Mouse (Mus musculus) midbrain, embryonic 11.5 days (tissue): ENCODE measurements around the gene Nt5c3b. TPM values are rescaled to one million over a fixed set of nuclear protein-coding genes. Genes with fewer than 3 reads are reported as not detected.

Source experiments
- ATAC-seq: fragments of 200-750 bp; cut with Nextera tagmentation; 2 replicates; pipeline ENCODE4 v1.8.0; 2017; ENCODE audit warnings: moderate TSS enrichment, moderate library complexity; ENCODE audit not compliant: low FRiP score
- DNase-seq: peaks from one replicate; pipeline ENCODE4 v3.0.0; 2015; ENCODE audit warnings: low spot score; ENCODE audit errors: missing footprints
- H3K27ac ChIP-seq: fragments of 300-500 bp; sonication (generic); 2 replicates; pipeline ENCODE4 v1.5.1; 2014; ENCODE audit warnings: low read depth, low read length
- H3K27me3 ChIP-seq: fragments of 300-500 bp; sonication (generic); 2 replicates; pipeline ENCODE4 v1.6.1; 2014; ENCODE audit warnings: mild to moderate bottlenecking, low read length, moderate library complexity, mixed read lengths; ENCODE audit not compliant: control insufficient read depth, insufficient read depth
- H3K36me3 ChIP-seq: fragments of 300-500 bp; sonication (generic); 2 replicates; pipeline ENCODE4 v1.6.1; 2014; ENCODE audit warnings: mild to moderate bottlenecking, low read length, moderate library complexity, mixed read lengths; ENCODE audit not compliant: control insufficient read depth, insufficient read depth
- H3K4me1 ChIP-seq: fragments of 300-500 bp; sonication (generic); 2 replicates; pipeline ENCODE4 v1.6.1; 2014; ENCODE audit warnings: low read length; ENCODE audit not compliant: control insufficient read depth, insufficient read depth
- H3K4me2 ChIP-seq: fragments of 300-500 bp; sonication (generic); 2 replicates; pipeline ENCODE4 v1.6.1; 2014; ENCODE audit warnings: mild to moderate bottlenecking, moderate library complexity
- H3K4me3 ChIP-seq: fragments of 300-500 bp; sonication (generic); 2 replicates; pipeline ENCODE4 v1.5.1; 2014; ENCODE audit warnings: low read depth, low read length
- H3K9ac ChIP-seq: fragments of 300-500 bp; sonication (generic); 2 replicates; pipeline ENCODE4 v1.6.1; 2014; ENCODE audit warnings: low read length
- H3K9me3 ChIP-seq: fragments of 300-500 bp; sonication (generic); 2 replicates; pipeline ENCODE4 v1.6.1; 2016; ENCODE audit warnings: low read length; ENCODE audit not compliant: control insufficient read depth
- WGBS: fragments of 180-500 bp; shearing (Covaris S2); extraction: QIAGEN DNeasy Blood & Tissue Kit; methylation state at CpG from one replicate; pipeline ENCODE4 v1.1.7; 2014; 5-methylcytosine and 5-hydroxymethylcytosine counted together
- polyA plus RNA-seq: library from polyadenylated mRNA; unstranded; fragments of >200 nt; fragmentation: Nextera tagmentation; extraction: Ambion mirVana; gene quantifications from 2 replicates; pipeline ENCODE4 v1.2.1, GENCODE M21; 2014

Nt5c3b gene
- polyA plus RNA-seq = 88.9 and 91.6 TPM in 2 replicates

DNA sequence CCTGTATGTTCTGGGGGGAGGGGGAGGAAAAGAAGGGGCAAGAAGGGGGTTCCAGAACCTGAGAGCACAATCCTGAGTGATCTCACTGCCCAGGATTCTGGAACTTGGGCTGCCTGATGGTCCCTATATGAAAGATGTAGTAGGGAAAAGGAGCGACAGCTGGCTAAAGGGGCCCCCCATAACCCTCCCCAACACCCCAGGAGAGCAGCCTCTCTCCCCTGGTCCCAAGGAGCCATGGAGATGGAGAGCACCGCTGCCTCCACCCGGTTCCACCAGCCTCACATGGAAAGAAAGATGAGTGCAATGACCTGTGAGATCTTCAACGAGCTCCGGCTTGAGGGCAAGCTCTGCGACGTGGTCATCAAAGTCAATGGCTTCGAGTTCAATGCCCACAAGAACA, at the start of gene Nt5c3b, which contains the start of gene Klhl10:
TSS of gene Nt5c3b (minus strand) at position 12 of the 400 bp plus-strand sequence.
TSS of gene Klhl10 (plus strand) at position 121 of the 400 bp plus-strand sequence.
- H3K4me1 ChIP-seq = peaks cover 7% of the 10 kb centered on the region
- no peaks in the 10 kb centered on the region for H3K9me3 ChIP-seq
- peak within 1 kb of the TSS; percentile 64 for H3K4me2 ChIP-seq
- peak; percentile 79 for DNase-seq
- H3K36me3 ChIP-seq = 0 out of 2 replicates have a peak, but pooled peaks cover 2% of the 10 kb centered on the region
- 86% methylated on average over 8 of the region's 8 CpGs for WGBS
- peak within 1 kb of the TSS; percentile 83 for H3K9ac ChIP-seq
- H3K27ac ChIP-seq = no peak within 1 kb of the TSS; the same call in 1 of the 2 replicates
- no peak for ATAC-seq
- peak within 1 kb of the TSS; percentile 57 for H3K4me3 ChIP-seq
- H3K27me3 ChIP-seq = no peaks in the 10 kb centered on the region

DNA sequence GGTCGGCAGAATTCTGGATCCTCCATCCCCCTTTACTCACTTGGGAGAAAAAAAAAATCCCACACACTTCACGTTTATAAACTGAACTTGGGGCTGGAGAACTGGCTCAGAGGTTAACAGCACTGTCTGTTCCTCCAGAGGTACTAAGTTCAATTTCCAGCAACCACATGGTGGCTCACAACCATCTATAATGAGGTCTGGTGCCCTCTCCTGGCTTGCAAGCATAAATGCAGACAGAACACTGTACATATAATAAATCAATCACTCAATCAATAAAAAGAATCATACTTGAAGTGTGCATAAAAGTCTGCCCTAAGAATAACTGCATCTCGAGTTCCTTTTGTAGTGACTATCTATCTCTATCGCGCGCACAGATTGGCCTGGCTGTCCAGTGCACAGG, 49.3 kb upstream of the Nt5c3b start:
- no peaks in the 10 kb centered on the region for H3K27me3 ChIP-seq
- WGBS = 89% methylated on average over 6 of the region's 6 CpGs
- ATAC-seq (no peak), DNase-seq (no peak)
- no peaks in the 10 kb centered on the region for H3K9me3 ChIP-seq
- H3K4me2 ChIP-seq = no peak overlapping the region
- H3K27ac ChIP-seq = no peak overlapping the region
- peaks cover 46% of the 10 kb centered on the region for H3K36me3 ChIP-seq
- no peak overlapping the region for H3K9ac ChIP-seq
- H3K4me1 ChIP-seq = no peaks in the 10 kb centered on the region
- H3K4me3 ChIP-seq = no peak overlapping the region

DNA sequence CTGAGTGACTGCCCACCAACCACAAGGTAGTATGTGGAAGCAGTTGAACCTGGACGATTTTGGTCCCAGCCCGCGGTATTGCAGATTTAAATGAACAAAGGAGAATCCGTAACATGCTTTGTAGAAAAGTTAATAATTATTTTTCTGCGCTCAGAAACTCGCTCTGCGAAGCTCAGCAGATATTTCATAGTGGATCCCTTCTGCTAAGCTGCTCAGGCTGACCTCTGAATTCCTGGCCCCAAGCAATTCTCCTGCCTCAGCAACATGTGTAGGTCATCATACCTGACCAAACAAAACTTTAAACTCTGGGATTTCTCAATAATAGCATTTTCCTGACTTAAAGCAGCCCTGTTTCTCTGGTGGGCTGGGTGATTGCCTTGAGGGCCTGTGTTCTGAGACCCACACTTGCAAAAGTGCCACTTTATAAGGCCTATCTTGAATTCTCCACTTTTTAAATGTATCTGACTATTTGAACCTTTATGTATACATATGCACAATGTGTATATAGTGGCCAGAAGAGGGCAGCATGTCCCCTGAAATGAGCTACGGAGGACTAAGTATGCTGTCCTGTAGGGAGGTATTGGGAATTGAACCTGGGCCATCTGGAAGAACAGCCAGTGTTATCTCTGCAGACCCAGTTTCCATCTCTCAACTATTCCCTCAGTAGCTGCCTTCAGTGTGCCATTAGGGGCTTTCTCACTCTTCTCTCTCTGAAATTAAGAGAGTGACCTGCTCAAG, 44.4 kb upstream of the Nt5c3b start:
- H3K27me3 ChIP-seq = no peaks in the 10 kb centered on the region
- no peaks in the 10 kb centered on the region for H3K4me1 ChIP-seq
- no peak overlapping the region for H3K4me2 ChIP-seq
- H3K9me3 ChIP-seq = no peaks in the 10 kb centered on the region
- H3K9ac ChIP-seq = no peak overlapping the region
- DNase-seq (peak; percentile 88), ATAC-seq (no peak)
- no peak overlapping the region for H3K4me3 ChIP-seq
- 90% methylated on average over 8 of the region's 8 CpGs for WGBS
- no peak overlapping the region for H3K27ac ChIP-seq
- peaks cover 32% of the 10 kb centered on the region for H3K36me3 ChIP-seq

DNA sequence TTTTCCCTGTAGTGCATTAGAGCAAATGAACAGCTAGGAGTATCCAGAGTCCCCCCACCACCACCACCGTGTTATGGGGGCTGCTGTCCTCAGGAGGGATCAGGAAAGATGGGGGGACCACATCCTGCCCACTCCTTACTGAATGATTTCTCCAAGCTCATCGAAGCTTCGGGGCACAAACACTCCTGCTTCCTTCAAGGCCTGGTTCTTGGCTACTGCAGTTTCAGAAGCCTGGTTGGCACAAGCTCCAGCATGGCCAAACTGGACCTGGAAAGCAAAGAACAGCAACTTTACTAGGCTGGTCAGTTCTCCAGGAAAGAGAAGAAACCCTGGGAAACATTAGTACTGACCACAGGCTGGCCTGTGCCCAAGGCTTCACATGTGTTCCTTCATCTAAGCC, 42.9 kb upstream of the Nt5c3b start:
- H3K36me3 ChIP-seq = peaks cover 29% of the 10 kb centered on the region
- no peak overlapping the region for H3K9ac ChIP-seq
- H3K27me3 ChIP-seq = no peaks in the 10 kb centered on the region
- no peaks in the 10 kb centered on the region for H3K4me1 ChIP-seq
- ATAC-seq (no peak), DNase-seq (no peak)
- H3K9me3 ChIP-seq = no peaks in the 10 kb centered on the region
- WGBS = 96% methylated on average over 3 of the region's 3 CpGs
- no peak overlapping the region for H3K27ac ChIP-seq
- no peak overlapping the region for H3K4me2 ChIP-seq
- no peak overlapping the region for H3K4me3 ChIP-seq

DNA sequence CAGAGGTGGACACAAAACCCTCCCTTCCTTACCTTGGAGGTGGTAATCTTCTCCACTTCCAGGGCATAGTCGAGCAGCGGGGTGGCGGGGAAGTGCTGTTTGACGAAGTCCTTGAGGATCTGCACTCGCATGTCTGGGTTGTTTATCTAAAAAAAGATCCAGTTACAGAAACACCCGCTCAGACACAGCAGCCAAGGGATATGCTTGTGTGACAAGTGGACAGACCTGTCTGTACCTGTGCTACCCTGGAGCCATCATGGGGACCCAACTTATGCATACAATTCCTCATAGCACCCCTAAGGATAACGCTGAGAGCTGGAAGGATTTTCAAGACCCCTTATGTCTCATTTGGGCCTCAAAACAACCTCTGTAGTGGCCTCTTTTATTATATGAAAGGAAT, 37.5 kb upstream of the Nt5c3b start:
- Histone ChIP-seq H3K27me3 (no peaks in the 10 kb centered on the region), H3K4me2 (no peak overlapping the region), H3K4me1 (no peaks in the 10 kb centered on the region), H3K9ac (no peak overlapping the region), H3K36me3 (peaks cover 37% of the 10 kb centered on the region), H3K27ac (no peak overlapping the region), H3K4me3 (no peak overlapping the region), H3K9me3 (no peaks in the 10 kb centered on the region)
- 94% methylated on average over 7 of the region's 7 CpGs for WGBS
- ATAC-seq = no peak
- DNase-seq = no peak

DNA sequence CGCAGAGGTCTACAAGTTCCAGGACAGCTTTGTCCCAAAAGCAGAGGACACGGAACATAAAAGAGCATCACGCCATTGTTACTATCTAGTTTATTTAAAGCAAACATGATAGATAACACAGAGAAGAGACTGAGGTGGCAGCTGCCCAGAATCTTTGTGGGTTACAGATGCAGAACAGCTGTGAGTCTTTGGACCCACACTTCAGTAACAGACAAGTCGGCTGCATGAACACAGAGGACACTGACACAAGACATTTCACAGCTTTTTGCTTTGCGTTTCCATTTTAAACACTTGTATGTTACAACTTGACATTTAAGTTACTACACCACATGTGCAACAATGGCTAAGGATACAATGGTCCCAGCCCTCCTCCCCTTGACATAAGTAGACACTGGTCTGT, 34.7 kb upstream of the Nt5c3b start:
- Histone ChIP-seq H3K9ac (no peak overlapping the region), H3K27ac (no peak overlapping the region), H3K4me2 (no peak overlapping the region), H3K36me3 (peaks cover 27% of the 10 kb centered on the region), H3K4me3 (no peak overlapping the region), H3K9me3 (no peaks in the 10 kb centered on the region), H3K4me1 (peaks cover under 1% of the 10 kb centered on the region; the same call in 1 of the 2 replicates), H3K27me3 (no peaks in the 10 kb centered on the region)
- DNase-seq = no peak
- ATAC-seq = no peak
- 95% methylated on average over 5 of the region's 5 CpGs for WGBS

DNA sequence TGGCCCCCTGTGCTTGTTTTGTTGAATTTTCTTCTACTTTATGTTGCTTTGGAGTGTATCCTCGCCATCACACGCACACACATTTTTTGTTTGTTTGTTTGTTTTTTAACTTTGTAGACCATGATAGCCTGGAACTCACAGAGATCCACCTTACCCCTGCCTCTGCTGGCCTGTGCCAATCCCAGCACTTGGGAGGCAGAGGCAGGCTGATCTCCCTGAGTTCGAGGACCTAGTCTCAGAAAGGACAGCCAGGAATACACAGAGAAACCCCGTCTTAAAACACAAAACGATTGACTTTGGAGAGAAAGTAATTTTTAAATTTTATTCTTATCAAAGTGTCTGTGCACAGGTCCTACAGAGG, 31.3 kb upstream of the Nt5c3b start:
- DNase-seq (no peak), ATAC-seq (no peak; the same call in none of the 2 replicates)
- H3K4me3 ChIP-seq = peak overlapping the region; percentile 94; the same call in 1 of the 2 replicates
- no peak overlapping the region for H3K27ac ChIP-seq
- peaks cover 10% of the 10 kb centered on the region for H3K4me1 ChIP-seq
- no peaks in the 10 kb centered on the region for H3K9me3 ChIP-seq
- H3K4me2 ChIP-seq = no peak overlapping the region
- 29% methylated on average over 5 of the region's 5 CpGs for WGBS
- no peaks in the 10 kb centered on the region for H3K27me3 ChIP-seq
- no peak overlapping the region for H3K9ac ChIP-seq
- H3K36me3 ChIP-seq = peaks cover 6% of the 10 kb centered on the region; the same call in 1 of the 2 replicates

DNA sequence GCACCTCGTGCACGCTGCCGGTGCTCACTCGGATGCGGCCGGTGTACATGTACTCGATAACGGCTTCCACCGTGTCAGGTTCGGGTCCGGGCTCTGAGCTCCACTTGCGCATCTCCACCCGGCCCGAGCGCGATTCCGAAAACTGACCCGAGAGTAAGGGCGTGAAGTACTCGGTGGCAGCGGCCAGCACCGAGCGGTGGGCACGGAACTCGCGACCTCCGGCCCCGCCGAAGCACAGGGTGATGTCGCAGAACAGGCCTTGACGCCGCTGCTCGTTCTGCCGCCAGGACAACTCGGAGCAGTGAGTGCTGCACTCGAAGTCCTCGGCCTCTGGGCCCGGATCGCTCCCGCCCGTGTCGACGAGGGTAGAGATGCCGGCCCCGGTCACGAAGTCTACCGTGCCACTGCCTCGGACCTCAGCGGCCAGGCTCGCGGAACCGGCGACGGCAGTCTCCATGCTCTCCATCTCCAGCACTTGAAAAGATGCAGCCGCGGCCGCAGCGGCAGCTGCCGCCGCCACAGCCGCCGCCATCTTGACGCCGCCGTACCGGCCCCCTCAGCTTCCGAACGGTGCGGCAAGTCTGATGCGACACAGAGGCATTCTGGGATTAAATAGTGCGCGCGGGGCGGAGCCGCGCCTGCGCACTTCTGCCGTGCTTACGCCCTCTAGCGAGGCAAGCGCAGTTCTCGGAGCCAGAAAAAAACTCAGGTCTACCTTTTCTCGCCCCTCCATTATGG, 30.8 kb upstream of the Nt5c3b start, which contains the start of gene Klhl11:
TSS of gene Klhl11 (minus strand) at position 545 of the 738 bp plus-strand sequence.
- DNase-seq (peak; percentile 100), ATAC-seq (peak; percentile 92)
- Histone ChIP-seq H3K4me1 (peaks cover 10% of the 10 kb centered on the region), H3K27ac (peak within 1 kb of the TSS; percentile 72), H3K27me3 (no peaks in the 10 kb centered on the region), H3K4me3 (peak within 1 kb of the TSS; percentile 94), H3K9me3 (no peaks in the 10 kb centered on the region), H3K4me2 (peak within 1 kb of the TSS; percentile 63), H3K36me3 (peaks cover 6% of the 10 kb centered on the region; the same call in 1 of the 2 replicates), H3K9ac (peak within 1 kb of the TSS; percentile 94)
- under 1% methylated on average over 83 of the region's 83 CpGs for WGBS
